Mouse (Mus musculus) cerebellum, adult 9-11 months (tissue): ENCODE data around the gene Lypd3.
"Not testable (repeated sequence)": the region's sequence is repeated elsewhere in the genome, so short reads cannot be mapped to it uniquely, and the experiment has no call there.

Experiments
- DNase-seq: peaks from one replicate; pipeline ENCODE4 v3.0.0; 2022

Gene Lypd3

DNA sequence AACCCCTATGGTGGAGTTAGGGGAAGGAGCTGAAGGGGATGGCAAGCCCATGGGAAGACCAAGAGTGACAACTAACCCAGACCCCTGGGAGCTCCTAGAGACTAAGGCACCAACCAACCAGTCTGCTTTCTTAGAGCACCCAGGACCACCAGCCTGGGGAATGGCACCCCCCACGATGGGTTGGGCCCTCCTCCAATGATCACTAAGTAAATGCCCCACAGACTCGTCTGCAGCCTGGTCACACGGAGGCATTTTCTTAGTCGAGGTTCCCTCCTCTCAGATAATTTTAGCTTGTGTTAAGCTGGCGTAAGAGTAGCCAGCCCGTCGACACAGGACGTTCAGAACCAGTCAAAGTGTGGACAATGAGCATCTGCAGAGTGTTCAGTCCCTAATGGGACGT is 28.6 kb downstream of the Lypd3 start:
- DNase-seq, result no peak

- no peak for DNase-seq
Observed at GRCm38 (mm10) chr7:24671944-24672439, 35.6 kb downstream of the Lypd3 start.

GRCm38 (mm10) chr7:24676575-24676974 is 40.2 kb downstream of the Lypd3 start, which contains the start of gene Tex101:
Gene Tex101, minus strand, starts transcription at chr7:24676675.
- DNase-seq, result no peak

DNA sequence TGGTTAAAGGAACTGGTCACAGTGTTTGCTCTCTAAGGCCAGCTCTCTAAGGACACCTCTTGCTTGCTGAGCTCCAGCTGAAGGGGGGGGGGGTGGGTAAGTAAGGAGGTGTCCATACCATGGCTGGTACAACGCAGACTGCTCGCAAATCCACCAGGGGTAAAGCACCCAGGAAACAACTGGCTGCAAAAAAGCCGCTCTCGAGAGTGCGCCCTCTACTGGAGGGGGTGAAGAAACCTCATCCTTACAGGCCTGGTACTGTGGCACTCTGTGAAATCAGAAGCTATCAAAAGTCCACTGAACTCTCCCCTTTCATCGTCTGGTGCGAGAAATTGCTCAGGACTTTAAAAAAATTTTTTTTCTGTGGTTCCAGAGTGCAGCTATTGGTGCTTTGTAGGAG is 47.8 kb downstream of the Lypd3 start:
- DNase-seq, result not testable (repeated sequence)

- not testable (repeated sequence) for DNase-seq
Observed at GRCm38 (mm10) chr7:24687519-24687918, 51.2 kb downstream of the Lypd3 start.
